Mouse (Mus musculus) central nervous system, embryonic 14 days (tissue): ENCODE results near the gene Sox6. TPM values are rescaled to one million over a fixed set of nuclear protein-coding genes. Genes with fewer than 3 reads are reported as not detected.

ENCODE experiments used
- polyA plus RNA-seq: library from polyadenylated mRNA; depleted of rRNA; stranded (reverse); fragments of >200 nt; gene quantifications from 2 replicates; pipeline ENCODE4 v1.2.3, GENCODE M21; 2012; rRNA removed

Sox6 gene
- 17.7 and 20.9 TPM in 2 replicates for polyA plus RNA-seq

GRCm38 (mm10) chr7:116038511-116038910, at the start of gene Sox6:
Sox6 (minus strand) TSS chr7:116038796.

GRCm38 (mm10) chr7:116084366-116084765, 45.8 kb upstream of the Sox6 start, which contains the start of gene Gm4353:
Gm4353 (minus strand) TSS chr7:116084635.

GRCm38 (mm10) chr7:116039196-116039537, 571 bp upstream of the Sox6 start, which contains the start of gene 1110004F10Rik:
1110004F10Rik (plus strand) TSS chr7:116039397.

Other genes with a start within 250 kb of the Sox6 start
- 201 and 218 TPM in 2 replicates for gene 1110004F10Rik, start 601 bp upstream of the Sox6 start, polyA plus RNA-seq
- 1.2 and 1.6 TPM in 2 replicates for gene Gm4353, start 45.8 kb upstream of the Sox6 start, polyA plus RNA-seq